Mouse (Mus musculus) retina, embryonic 14.5 days (tissue): ENCODE results near the gene Dbndd2.

Source experiments
- DNase-seq: peaks from one replicate; pipeline ENCODE4 v3.0.0-alpha.2; 2015; ENCODE audit warnings: low spot score

Gene Dbndd2

GRCm38 (mm10) chr2:164485681-164486257 lies at the start of gene Dbndd2:
Gene Dbndd2, plus strand, starts transcription at chr2:164486106.
- DNase-seq: no peak

- no peak for DNase-seq
Observed at GRCm38 (mm10) chr2:164436215-164436913, 49.5 kb upstream of the Dbndd2 start.

GRCm38 (mm10) chr2:164436961-164437360 lies 48.9 kb upstream of the Dbndd2 start:
- DNase-seq: no peak

- no peak for DNase-seq
Observed at GRCm38 (mm10) chr2:164437710-164438109, 48.2 kb upstream of the Dbndd2 start.

- DNase-seq: no peak
Observed at GRCm38 (mm10) chr2:164438257-164438656, 47.6 kb upstream of the Dbndd2 start.

GRCm38 (mm10) chr2:164439001-164439421 lies 46.9 kb upstream of the Dbndd2 start:
- no peak for DNase-seq

GRCm38 (mm10) chr2:164440314-164440713 lies 45.6 kb upstream of the Dbndd2 start:
- DNase-seq: no peak

- no peak for DNase-seq
Observed at GRCm38 (mm10) chr2:164441155-164441554, 44.8 kb upstream of the Dbndd2 start.

- DNase-seq: no peak
Observed at GRCm38 (mm10) chr2:164441731-164442130, 44.2 kb upstream of the Dbndd2 start.

GRCm38 (mm10) chr2:164442315-164443050 lies 43.4 kb upstream of the Dbndd2 start:
- DNase-seq: no peak

- DNase-seq: peak; percentile 89
Observed at GRCm38 (mm10) chr2:164443051-164443437, 42.9 kb upstream of the Dbndd2 start.

- no peak for DNase-seq
Observed at GRCm38 (mm10) chr2:164443460-164444000, 42.4 kb upstream of the Dbndd2 start, which contains the start of gene Sdc4. Gene Sdc4, minus strand, starts transcription at chr2:164443887.

GRCm38 (mm10) chr2:164444701-164445100 lies 41.2 kb upstream of the Dbndd2 start:
- no peak for DNase-seq

GRCm38 (mm10) chr2:164445399-164446085 lies 40.4 kb upstream of the Dbndd2 start:
- DNase-seq: no peak

GRCm38 (mm10) chr2:164446086-164446469 lies 39.8 kb upstream of the Dbndd2 start:
- DNase-seq: no peak

- no peak for DNase-seq
Observed at GRCm38 (mm10) chr2:164448140-164448539, 37.8 kb upstream of the Dbndd2 start.

- DNase-seq: no peak
Observed at GRCm38 (mm10) chr2:164448921-164449320, 37.0 kb upstream of the Dbndd2 start.

- DNase-seq: no peak
Observed at GRCm38 (mm10) chr2:164449341-164450042, 36.4 kb upstream of the Dbndd2 start.

- DNase-seq: no peak
Observed at GRCm38 (mm10) chr2:164452000-164452676, 33.8 kb upstream of the Dbndd2 start.

- DNase-seq: no peak
Observed at GRCm38 (mm10) chr2:164453047-164453757, 32.7 kb upstream of the Dbndd2 start.
